Mouse (Mus musculus) forebrain, embryonic 14.5 days (tissue): ENCODE data around the gene Brf1. TPM values are rescaled to one million over a fixed set of nuclear protein-coding genes. Genes with fewer than 3 reads are reported as not detected.

Source experiments
- ATAC-seq: fragments of 200-750 bp; cut with Nextera tagmentation; 2 replicates; pipeline ENCODE4 v1.8.0; 2017; ENCODE audit warnings: mild to moderate bottlenecking, moderate library complexity
- DNase-seq: peaks from one replicate; pipeline ENCODE4 v3.0.0-alpha.2; 2015; ENCODE audit warnings: low spot score
- H3K27ac ChIP-seq: fragments of 300-500 bp; sonication (generic); 2 replicates; pipeline ENCODE4 v1.5.1; 2014; ENCODE audit warnings: low read depth, mild to moderate bottlenecking, control low read depth, low read length, moderate library complexity
- H3K27me3 ChIP-seq: fragments of 300-500 bp; sonication (generic); replicated peaks from 2 replicates; pipeline ENCODE4 v1.6.1; 2014; ENCODE audit warnings: low read length, control low read depth, mixed read lengths; ENCODE audit not compliant: control insufficient read depth, insufficient read depth
- H3K36me3 ChIP-seq: fragments of 300-500 bp; sonication (generic); 2 replicates; pipeline ENCODE4 v1.6.1; 2014; ENCODE audit warnings: low read length, control low read depth; ENCODE audit not compliant: control insufficient read depth, insufficient read depth
- H3K4me1 ChIP-seq: fragments of 300-500 bp; sonication (generic); 2 replicates; pipeline ENCODE4 v1.6.1; 2014; ENCODE audit warnings: antibody characterized with exemption, low read length, control low read depth; ENCODE audit not compliant: control insufficient read depth, insufficient read depth
- H3K4me2 ChIP-seq: fragments of 300-500 bp; sonication (generic); 2 replicates; pipeline ENCODE4 v1.6.1; 2014; ENCODE audit warnings: mild to moderate bottlenecking, control low read depth, low read length
- H3K4me3 ChIP-seq: fragments of 300-500 bp; sonication (generic); 2 replicates; pipeline ENCODE4 v1.5.1; 2014; ENCODE audit warnings: low read depth, low read length, control low read depth
- H3K9ac ChIP-seq: fragments of 300-500 bp; sonication (generic); 2 replicates; pipeline ENCODE4 v1.6.1; 2014; ENCODE audit warnings: mild to moderate bottlenecking, low read length, control low read depth, moderate library complexity
- H3K9me3 ChIP-seq: fragments of 300-500 bp; sonication (generic); replicated peaks from 2 replicates; pipeline ENCODE4 v1.6.1; 2016; ENCODE audit warnings: low read length, control low read depth, mixed read lengths; ENCODE audit not compliant: control insufficient read depth
- WGBS: fragments of 180-500 bp; shearing (Covaris S2); extraction: QIAGEN DNeasy Blood & Tissue Kit; methylation state at CpG from one replicate; pipeline ENCODE4 v1.1.7; 2014; 5-methylcytosine and 5-hydroxymethylcytosine counted together
- polyA plus RNA-seq: library from polyadenylated mRNA; unstranded; fragments of >200 nt; fragmentation: Nextera tagmentation; extraction: Ambion mirVana; gene quantifications from 2 replicates; pipeline ENCODE4 v1.2.1, GENCODE M21; 2014

The Brf1 gene
- polyA plus RNA-seq, 1 experiment from 2014 or later = 43.0 TPM

GRCm38 (mm10) chr12:112941776-112942713 is 58.5 kb downstream of the Brf1 start, which contains the start of gene Nudt14:
TSS of gene Nudt14 (minus strand) at chr12:112942124.
- peak within 1 kb of the TSS; percentile 67 for H3K4me2 ChIP-seq
- H3K9ac ChIP-seq = peak within 1 kb of the TSS; percentile 73
- H3K4me1 ChIP-seq = 0 out of 2 replicates have a peak, but pooled peaks cover 9% of the 10 kb centered on the region
- no peaks in the 10 kb centered on the region for H3K27me3 ChIP-seq
- ATAC-seq (peak; percentile 83), DNase-seq (peak; percentile 77)
- no peaks in the 10 kb centered on the region for H3K9me3 ChIP-seq
- WGBS = 1% methylated on average over 58 of the region's 58 CpGs
- H3K4me3 ChIP-seq = peak within 1 kb of the TSS; percentile 60
- no peak within 1 kb of the TSS; the same call in 1 of the 2 replicates for H3K27ac ChIP-seq
- H3K36me3 ChIP-seq = no peaks in the 10 kb centered on the region

- DNase-seq = no peak
- Histone ChIP-seq H3K27ac (no peak overlapping the region), H3K4me3 (peak overlapping the region; percentile 60), H3K27me3 (no peaks in the 10 kb centered on the region), H3K9ac (peak overlapping the region; percentile 73), H3K4me2 (peak overlapping the region; percentile 67), H3K9me3 (no peaks in the 10 kb centered on the region), H3K36me3 (no peaks in the 10 kb centered on the region), H3K4me1 (0 out of 2 replicates have a peak, but pooled peaks cover 9% of the 10 kb centered on the region)
- 36% methylated on average over 10 of the region's 10 CpGs for whole genome bisulfite sequencing
- ATAC-seq = peak; percentile 16
Observed at GRCm38 (mm10) chr12:112941156-112941775, 59.2 kb downstream of the Brf1 start.

GRCm38 (mm10) chr12:112940710-112941109 is 59.8 kb downstream of the Brf1 start:
- Histone ChIP-seq H3K27ac (no peak overlapping the region), H3K4me1 (0 out of 2 replicates have a peak, but pooled peaks cover 9% of the 10 kb centered on the region), H3K36me3 (no peaks in the 10 kb centered on the region), H3K27me3 (no peaks in the 10 kb centered on the region), H3K9ac (no peak overlapping the region), H3K4me2 (no peak overlapping the region), H3K9me3 (no peaks in the 10 kb centered on the region), H3K4me3 (no peak overlapping the region)
- DNase-seq = no peak
- WGBS = 79% methylated on average over 9 of the region's 9 CpGs
- ATAC-seq = no peak

- no peak overlapping the region for H3K4me2 ChIP-seq
- ATAC-seq (no peak), DNase-seq (no peak)
- H3K4me3 ChIP-seq = no peak overlapping the region
- 0 out of 2 replicates have a peak, but pooled peaks cover 9% of the 10 kb centered on the region for H3K4me1 ChIP-seq
- 87% methylated on average over 4 of the region's 4 CpGs for WGBS
- no peak overlapping the region for H3K27ac ChIP-seq
- no peak overlapping the region for H3K9ac ChIP-seq
- H3K27me3 ChIP-seq = no peaks in the 10 kb centered on the region
- H3K9me3 ChIP-seq = no peaks in the 10 kb centered on the region
- H3K36me3 ChIP-seq = no peaks in the 10 kb centered on the region
Observed at GRCm38 (mm10) chr12:112940238-112940637, 60.3 kb downstream of the Brf1 start.

- Histone ChIP-seq H3K27ac (no peak overlapping the region), H3K9me3 (no peaks in the 10 kb centered on the region), H3K27me3 (no peaks in the 10 kb centered on the region), H3K4me1 (0 out of 2 replicates have a peak, but pooled peaks cover 9% of the 10 kb centered on the region), H3K4me2 (no peak overlapping the region), H3K4me3 (no peak overlapping the region), H3K36me3 (no peaks in the 10 kb centered on the region), H3K9ac (no peak overlapping the region)
- DNase-seq (no peak), ATAC-seq (no peak)
- 62% methylated on average over 10 of the region's 10 CpGs for WGBS
Observed at GRCm38 (mm10) chr12:112938873-112939565, 61.5 kb downstream of the Brf1 start.

- ATAC-seq = no peak
Observed at GRCm38 (mm10) chr12:112938366-112938765, 62.1 kb downstream of the Brf1 start.

GRCm38 (mm10) chr12:112937906-112938305 is 62.6 kb downstream of the Brf1 start:
- Histone ChIP-seq H3K27me3 (no peaks in the 10 kb centered on the region), H3K4me3 (no peak overlapping the region), H3K27ac (no peak overlapping the region), H3K4me1 (0 out of 2 replicates have a peak, but pooled peaks cover 9% of the 10 kb centered on the region), H3K9me3 (no peaks in the 10 kb centered on the region), H3K36me3 (no peaks in the 10 kb centered on the region), H3K9ac (no peak overlapping the region), H3K4me2 (no peak overlapping the region)
- 58% methylated on average over 9 of the region's 9 CpGs for WGBS
- DNase-seq (no peak), ATAC-seq (no peak)

More at GRCm38 (mm10) chr12:112938366-112938765, 62.1 kb downstream of the Brf1 start:
- H3K27me3 ChIP-seq = no peaks in the 10 kb centered on the region
- H3K36me3 ChIP-seq = no peaks in the 10 kb centered on the region
- no peak overlapping the region for H3K4me3 ChIP-seq
- H3K9ac ChIP-seq = no peak overlapping the region
- no peak overlapping the region for H3K4me2 ChIP-seq
- H3K4me1 ChIP-seq = 0 out of 2 replicates have a peak, but pooled peaks cover 9% of the 10 kb centered on the region
- DNase-seq = no peak
- H3K9me3 ChIP-seq = no peaks in the 10 kb centered on the region
- 84% methylated on average over 10 of the region's 10 CpGs for WGBS
- H3K27ac ChIP-seq = no peak overlapping the region

GRCm38 (mm10) chr12:112932647-112933046 is 67.9 kb downstream of the Brf1 start:
- ATAC-seq (no peak), DNase-seq (no peak)
- 76% methylated on average over 7 of the region's 7 CpGs for WGBS
- no peaks in the 10 kb centered on the region for H3K9me3 ChIP-seq
- H3K27me3 ChIP-seq = peaks cover 37% of the 10 kb centered on the region
- H3K4me3 ChIP-seq = no peak overlapping the region
- peaks cover 8% of the 10 kb centered on the region for H3K4me1 ChIP-seq
- no peak overlapping the region for H3K9ac ChIP-seq
- no peak overlapping the region for H3K27ac ChIP-seq
- H3K36me3 ChIP-seq = no peaks in the 10 kb centered on the region
- no peak overlapping the region for H3K4me2 ChIP-seq
